Mouse (Mus musculus) 416B (cell line): ENCODE measurements around the gene Esrrb.
A peak's percentile ranks its signal among the peaks of the same experiment; 100 is the strongest.

Source experiments
- DNase-seq: peaks from one replicate; pipeline ENCODE4 v3.0.0; 2011; ENCODE audit warnings: low read depth

Esrrb gene

GRCm38 (mm10) chr12:86360696-86361631 is at the start of gene Esrrb:
Gene Esrrb (plus strand): TSS chr12:86361117.
- no peak for DNase-seq

- no peak for DNase-seq
Measured at GRCm38 (mm10) chr12:86320629-86321028, 40.3 kb upstream of the Esrrb start.

DNA sequence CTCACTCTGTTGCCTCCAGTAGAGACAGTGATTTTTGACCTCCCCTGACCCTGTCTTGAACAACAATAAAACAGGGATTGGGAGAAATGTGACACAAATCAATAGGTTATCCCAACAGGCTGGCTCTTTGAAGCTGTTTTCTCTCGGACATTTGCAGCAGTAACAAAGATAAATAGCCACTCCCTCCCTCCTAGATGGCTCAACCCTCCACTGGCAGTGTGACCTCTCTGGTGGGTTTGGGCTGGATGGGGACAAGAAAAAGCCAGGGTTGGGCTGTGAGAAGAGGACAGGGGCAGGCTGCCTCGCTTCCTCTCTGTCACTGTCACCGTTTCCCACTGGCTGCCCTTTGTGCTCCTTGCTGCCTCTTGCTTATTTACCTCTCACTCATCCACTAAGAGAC is 36.6 kb upstream of the Esrrb start:
- no peak for DNase-seq

DNA sequence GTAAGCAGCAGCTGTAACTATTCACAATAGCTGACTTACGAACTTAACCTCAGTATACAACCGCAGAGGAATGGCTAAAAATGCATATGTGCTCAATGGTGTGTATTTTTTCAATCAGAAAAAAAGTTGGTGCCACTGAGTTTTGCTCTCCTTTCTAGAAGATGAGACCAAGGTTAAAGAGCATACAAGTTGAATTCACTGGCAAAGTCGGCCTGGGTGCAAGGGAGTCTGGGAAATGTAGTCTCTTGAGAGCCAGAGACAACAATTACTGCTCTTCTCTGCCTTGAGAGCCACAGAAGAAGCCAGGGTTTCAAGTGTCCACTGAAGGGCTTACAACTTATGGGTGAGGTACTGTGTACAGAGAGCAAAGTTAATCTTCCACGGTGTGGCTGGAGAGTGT is 31.1 kb upstream of the Esrrb start:
- no peak for DNase-seq

- DNase-seq: no peak
Measured at GRCm38 (mm10) chr12:86330684-86331083, 30.2 kb upstream of the Esrrb start.

- DNase-seq: no peak
Measured at GRCm38 (mm10) chr12:86331248-86331647, 29.7 kb upstream of the Esrrb start.

DNA sequence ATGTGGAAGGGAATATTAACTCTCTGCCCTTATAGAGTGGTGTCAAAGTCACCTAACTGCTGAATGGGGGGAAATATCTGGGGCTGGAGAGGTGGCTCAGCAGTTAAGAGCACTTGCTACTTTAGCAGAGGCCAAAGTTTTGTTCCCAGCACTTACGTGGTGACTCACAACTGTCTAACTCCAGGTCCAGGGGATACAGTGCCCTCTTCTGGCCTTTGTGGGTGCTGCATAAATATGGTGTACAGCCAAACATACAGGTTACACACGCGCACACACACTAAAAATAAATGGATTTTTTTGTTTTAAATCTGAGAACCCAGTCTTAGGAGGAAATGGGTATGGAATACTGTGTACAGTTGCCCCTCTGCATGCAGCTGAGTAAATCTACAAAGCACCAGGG is 24.7 kb upstream of the Esrrb start:
- DNase-seq: peak; percentile 29

DNA sequence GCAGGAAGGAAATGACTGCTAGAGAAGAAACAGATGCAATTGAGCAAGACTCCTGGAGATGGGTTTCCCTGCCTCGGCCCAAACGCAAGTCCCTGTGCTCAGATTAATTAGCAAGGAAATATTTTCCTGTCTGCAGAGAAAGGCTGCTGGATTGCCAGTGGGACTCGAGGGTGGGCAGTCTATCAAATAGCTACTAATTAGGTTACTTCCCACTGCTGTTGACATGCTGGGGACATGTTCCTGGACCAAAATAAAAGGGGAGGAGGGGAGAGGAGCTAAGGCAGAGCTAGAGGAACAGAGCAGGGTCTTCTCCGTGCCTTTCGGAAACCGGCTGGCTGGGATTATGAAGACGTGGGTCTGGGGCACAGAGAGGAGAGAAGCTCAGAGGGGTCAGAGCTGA is 24.0 kb upstream of the Esrrb start:
- DNase-seq: no peak

DNA sequence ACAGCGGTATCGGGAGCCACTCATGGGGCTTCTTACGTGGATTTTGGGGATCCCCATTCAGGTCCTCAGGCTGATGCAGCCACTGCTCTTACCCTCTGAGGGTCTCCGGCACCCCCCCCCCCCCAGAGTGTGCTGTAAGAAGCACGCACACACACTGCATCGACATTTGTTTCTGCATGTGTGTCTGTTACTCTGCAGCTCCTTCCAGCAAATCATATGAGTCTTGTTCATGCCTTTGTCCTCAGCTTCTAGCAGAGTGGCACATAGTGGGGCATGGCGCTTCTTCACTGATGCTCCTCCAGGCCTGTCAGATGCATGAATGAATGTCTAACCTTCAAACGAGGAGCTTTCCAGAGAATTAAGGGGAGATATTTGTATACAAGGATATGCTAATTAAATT is 11.4 kb upstream of the Esrrb start:
- no peak for DNase-seq

DNA sequence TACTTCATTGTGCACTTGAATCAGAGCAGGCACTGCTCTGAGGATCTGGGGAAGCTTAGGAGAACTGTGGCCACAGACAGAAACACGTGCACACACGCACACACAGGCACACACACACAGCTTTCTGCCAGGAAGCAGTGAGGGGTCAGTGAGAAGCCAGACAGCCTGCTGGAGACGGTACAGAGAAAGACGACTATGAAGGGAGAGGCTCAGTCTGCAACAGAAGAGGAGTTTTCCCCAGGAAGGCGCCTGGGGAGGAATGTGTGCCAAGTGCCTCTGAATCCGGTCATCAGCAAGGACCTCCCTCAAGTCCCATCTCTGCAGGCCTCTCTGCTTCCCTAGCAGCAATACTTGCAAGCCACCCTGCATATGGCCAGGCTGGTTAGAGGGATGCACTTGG is 1.5 kb upstream of the Esrrb start:
- DNase-seq: no peak

GRCm38 (mm10) chr12:86359873-86360272 is 1.0 kb upstream of the Esrrb start:
- DNase-seq: no peak

- no peak for DNase-seq
Measured at GRCm38 (mm10) chr12:86364285-86364684, 3.4 kb downstream of the Esrrb start.

DNA sequence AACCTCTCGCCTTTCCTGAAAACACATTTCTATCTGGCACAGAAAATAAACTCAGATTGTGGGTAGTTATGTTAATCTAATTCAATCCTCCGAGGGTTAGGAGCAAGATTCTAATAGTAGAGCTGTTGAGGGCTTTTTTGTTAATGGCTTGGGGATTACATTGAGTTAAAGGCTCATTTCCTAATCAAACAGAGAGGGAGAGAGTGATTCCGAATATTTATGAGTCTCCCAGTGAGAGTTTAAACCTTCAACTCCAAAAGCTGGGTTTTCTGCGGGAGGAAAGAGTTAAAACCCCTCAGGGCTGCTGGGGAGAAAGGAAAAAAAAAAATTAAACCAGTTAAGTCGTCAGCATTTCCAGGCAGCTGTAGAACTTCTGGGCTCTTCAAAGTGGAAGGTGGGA is 3.8 kb downstream of the Esrrb start:
- no peak for DNase-seq

GRCm38 (mm10) chr12:86370611-86371383 is 9.9 kb downstream of the Esrrb start:
- no peak for DNase-seq

GRCm38 (mm10) chr12:86374286-86374685 is 13.4 kb downstream of the Esrrb start:
- DNase-seq: no peak

GRCm38 (mm10) chr12:86379672-86380213 is 18.8 kb downstream of the Esrrb start:
- no peak for DNase-seq

GRCm38 (mm10) chr12:86383803-86384202 is 22.9 kb downstream of the Esrrb start:
- no peak for DNase-seq

DNA sequence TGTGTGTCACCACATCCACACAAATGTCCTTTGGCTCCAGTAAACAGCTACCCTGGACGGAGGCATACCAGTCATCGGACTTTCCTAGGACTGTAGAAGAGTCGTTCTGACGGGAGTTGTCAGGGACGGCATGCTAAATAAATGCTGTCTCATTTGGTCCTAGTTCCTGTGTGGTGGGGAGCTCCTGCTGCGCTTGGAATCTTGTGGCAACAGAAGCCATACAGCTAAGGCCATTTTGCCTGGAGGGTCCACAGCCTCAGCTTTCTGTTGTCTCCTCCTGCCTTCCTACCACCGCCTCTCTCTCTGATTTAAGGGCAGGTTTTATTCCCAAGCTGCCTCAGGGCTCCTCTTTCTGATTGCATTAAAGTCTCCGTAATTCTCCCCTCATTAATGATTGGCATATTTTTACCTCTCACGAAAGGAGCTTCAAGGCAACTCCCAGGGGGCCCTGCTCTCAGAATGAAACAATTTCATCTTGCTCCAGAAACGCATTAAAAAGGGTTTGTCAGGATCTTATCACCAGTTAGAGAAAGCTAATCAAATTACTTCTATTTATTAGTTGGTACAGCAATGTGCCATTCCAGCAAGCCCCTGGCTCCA is 26.9 kb downstream of the Esrrb start:
- no peak for DNase-seq

- DNase-seq: no peak
Measured at GRCm38 (mm10) chr12:86394773-86395172, 33.9 kb downstream of the Esrrb start.

GRCm38 (mm10) chr12:86395326-86395725 is 34.4 kb downstream of the Esrrb start:
- no peak for DNase-seq

GRCm38 (mm10) chr12:86398762-86399161 is 37.8 kb downstream of the Esrrb start:
- peak; percentile 67 for DNase-seq

DNA sequence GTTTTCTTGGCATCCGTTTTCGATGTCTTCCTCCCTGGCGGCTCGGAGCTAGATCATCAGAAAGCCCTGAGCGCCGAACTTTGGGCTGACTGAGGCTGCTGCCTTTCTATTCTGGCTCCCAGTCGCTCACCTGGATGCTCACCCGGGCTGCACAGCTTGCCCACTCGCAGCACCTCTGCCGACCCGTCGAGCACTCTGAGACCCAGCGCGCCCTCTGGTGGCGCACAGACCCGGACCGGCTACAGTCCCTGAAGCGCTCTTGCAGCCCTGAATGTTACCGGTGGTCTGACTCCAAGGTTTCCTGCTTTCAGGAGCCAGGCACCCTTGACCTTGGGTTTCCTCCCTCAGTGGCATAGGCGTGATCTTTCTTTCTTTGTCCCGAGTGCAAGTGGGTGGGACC is 41.8 kb downstream of the Esrrb start:
- peak; percentile 33 for DNase-seq
